Mouse (Mus musculus): ENCODE measurements at regions not wholly inside any gene's neighbourhood (a gene's known extent, or its start where the extent isn't known, plus 50 kb on each side); places are given as distances from the start of the nearest gene placed in this dataset.

DNA sequence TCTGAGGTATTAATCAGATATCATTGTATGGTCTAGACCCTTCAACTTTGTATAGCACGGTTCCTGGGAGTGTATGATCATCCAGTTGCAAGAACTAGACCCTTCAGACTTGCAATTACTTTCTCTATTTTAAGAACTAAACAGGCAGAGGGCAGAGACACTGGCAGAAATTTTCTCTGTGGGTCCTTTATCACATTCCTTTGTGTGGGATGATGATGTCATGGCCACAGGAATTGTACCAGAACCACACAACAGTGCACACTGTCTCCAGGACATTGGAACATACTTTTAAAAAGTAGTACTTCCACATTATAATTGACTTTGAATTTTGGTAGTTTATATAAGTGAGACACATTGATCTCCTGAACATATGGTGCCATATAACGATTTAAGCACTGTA is 674.2 kb downstream of the Rfpl4b start:
- no peak overlapping the region for H3K27ac ChIP-seq (ENCODE audit: low read depth, low read length)
- no peaks in the 10 kb centered on the region for H3K4me1 ChIP-seq (ENCODE audit: control insufficient read depth, insufficient read depth, low read depth, low read length)
- no peaks in the 10 kb centered on the region for H3K36me3 ChIP-seq (ENCODE audit: control insufficient read depth, insufficient read depth, low read length)
- H3K4me3 ChIP-seq (ENCODE audit: low read length): no peak overlapping the region
- H3K9me3 ChIP-seq (ENCODE audit: control insufficient read depth, low read length): no peaks in the 10 kb centered on the region
- no peak overlapping the region for H3K4me2 ChIP-seq (ENCODE audit: low read length)
- no peaks in the 10 kb centered on the region for H3K27me3 ChIP-seq (replicated peaks; ENCODE audit: control insufficient read depth, insufficient read depth, low read length)
- no peak overlapping the region for H3K9ac ChIP-seq (ENCODE audit: low read depth, low read length)
- no peak for ATAC-seq
- WGBS: 91% methylated on average over 2 of the region's 2 CpGs

DNA sequence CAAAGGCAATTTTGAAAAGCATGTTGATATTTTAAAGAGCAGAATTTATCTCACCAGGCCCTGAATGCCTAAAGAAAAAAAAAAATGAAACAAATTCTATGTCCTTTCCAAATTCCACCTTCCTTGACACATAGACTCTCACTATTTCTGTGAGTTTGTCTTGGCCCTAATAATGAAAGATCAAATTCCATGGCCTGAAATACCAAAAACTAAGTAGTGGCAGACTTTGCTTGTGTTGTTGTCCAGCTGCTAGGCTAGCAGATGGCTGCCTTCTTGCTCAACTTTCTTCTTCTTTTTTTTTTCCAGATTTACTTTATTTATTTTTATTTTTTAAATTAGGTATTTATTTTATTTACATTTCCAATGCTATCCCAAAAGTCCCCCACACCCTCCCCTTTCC is 682.4 kb downstream of the Rfpl4b start:
- Histone ChIP-seq H3K27ac (ENCODE audit: low read depth, low read length) (no peak overlapping the region), H3K36me3 (ENCODE audit: control insufficient read depth, insufficient read depth, low read length) (no peaks in the 10 kb centered on the region), H3K4me1 (ENCODE audit: control insufficient read depth, insufficient read depth, low read depth, low read length) (no peaks in the 10 kb centered on the region), H3K4me2 (ENCODE audit: low read length) (no peak overlapping the region), H3K27me3 (replicated peaks; ENCODE audit: control insufficient read depth, insufficient read depth, low read length) (no peaks in the 10 kb centered on the region), H3K9me3 (ENCODE audit: control insufficient read depth, low read length) (no peaks in the 10 kb centered on the region), H3K4me3 (ENCODE audit: low read length) (no peak overlapping the region), H3K9ac (ENCODE audit: low read depth, low read length) (no peak overlapping the region)
- no peak for ATAC-seq

DNA sequence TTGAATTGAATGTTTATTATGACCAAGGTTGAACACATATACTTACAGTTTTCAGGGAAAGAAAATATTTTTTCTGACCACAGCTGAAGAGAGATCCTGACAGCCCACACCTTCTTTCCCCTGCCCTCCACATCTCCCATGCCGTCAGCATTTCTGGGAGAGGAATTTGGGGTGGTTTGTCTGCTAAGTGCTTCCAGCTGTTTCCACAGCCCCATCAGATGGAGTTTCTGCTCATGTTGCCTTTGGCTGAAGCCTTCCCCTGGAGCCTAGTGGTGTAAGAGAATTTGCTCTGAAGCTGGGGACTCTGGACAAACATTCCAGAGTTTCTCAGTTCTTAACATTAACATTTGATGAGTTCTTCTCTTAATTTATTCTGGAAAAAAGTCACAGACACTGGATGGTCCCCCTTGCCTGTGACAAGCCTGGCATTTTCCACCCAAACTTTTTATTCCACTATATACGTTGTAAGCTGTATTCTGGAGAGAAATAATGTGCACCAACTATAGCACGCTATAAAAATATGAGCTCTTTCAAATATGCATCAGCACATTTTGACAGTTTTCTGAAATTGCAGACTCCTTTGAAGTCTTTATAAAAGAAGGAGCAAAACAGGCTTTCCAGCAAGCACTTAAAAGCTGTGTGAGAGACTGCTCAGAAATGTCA is 699.5 kb downstream of the Rfpl4b start:
- Histone ChIP-seq H3K9me3 (ENCODE audit: control insufficient read depth, low read length) (no peaks in the 10 kb centered on the region), H3K27me3 (replicated peaks; ENCODE audit: control insufficient read depth, insufficient read depth, low read length) (no peaks in the 10 kb centered on the region), H3K9ac (ENCODE audit: low read depth, low read length) (no peak overlapping the region), H3K4me2 (ENCODE audit: low read length) (no peak overlapping the region), H3K27ac (ENCODE audit: low read depth, low read length) (no peak overlapping the region), H3K4me1 (ENCODE audit: control insufficient read depth, insufficient read depth, low read depth, low read length) (no peaks in the 10 kb centered on the region), H3K4me3 (ENCODE audit: low read length) (no peak overlapping the region), H3K36me3 (ENCODE audit: control insufficient read depth, insufficient read depth, low read length) (no peaks in the 10 kb centered on the region)
- ATAC-seq: no peak
- WGBS: 75% methylated on average over 3 of the region's 3 CpGs

DNA sequence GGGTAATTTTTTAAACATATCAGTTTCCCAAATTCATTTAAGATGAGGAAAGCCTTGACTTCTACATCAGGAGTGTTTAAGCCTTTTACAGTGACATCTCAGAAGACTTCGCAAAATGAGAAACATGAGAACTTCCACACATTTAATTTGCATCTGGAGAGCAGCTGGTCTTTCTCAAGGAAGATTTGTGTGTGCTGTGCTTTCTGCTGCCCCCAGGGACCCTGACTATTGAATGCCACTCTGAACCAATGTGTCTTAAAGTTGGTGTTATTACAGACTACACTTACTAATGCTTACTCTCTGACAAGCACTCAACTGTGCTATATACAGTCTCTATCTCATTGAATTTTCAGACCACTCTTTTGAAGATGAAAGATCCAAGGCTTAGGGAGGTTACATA is 703.0 kb downstream of the Rfpl4b start:
- no peak overlapping the region for H3K4me2 ChIP-seq (ENCODE audit: low read length)
- no peak overlapping the region for H3K9ac ChIP-seq (ENCODE audit: low read depth, low read length)
- no peaks in the 10 kb centered on the region for H3K9me3 ChIP-seq (ENCODE audit: control insufficient read depth, low read length)
- WGBS: 87% methylated on average over 1 of the region's 1 CpGs
- H3K36me3 ChIP-seq (ENCODE audit: control insufficient read depth, insufficient read depth, low read length): no peaks in the 10 kb centered on the region
- no peak for ATAC-seq
- H3K27ac ChIP-seq (ENCODE audit: low read depth, low read length): no peak overlapping the region
- H3K4me3 ChIP-seq (ENCODE audit: low read length): no peak overlapping the region
- no peaks in the 10 kb centered on the region for H3K4me1 ChIP-seq (ENCODE audit: control insufficient read depth, insufficient read depth, low read depth, low read length)
- no peaks in the 10 kb centered on the region for H3K27me3 ChIP-seq (replicated peaks; ENCODE audit: control insufficient read depth, insufficient read depth, low read length)

DNA sequence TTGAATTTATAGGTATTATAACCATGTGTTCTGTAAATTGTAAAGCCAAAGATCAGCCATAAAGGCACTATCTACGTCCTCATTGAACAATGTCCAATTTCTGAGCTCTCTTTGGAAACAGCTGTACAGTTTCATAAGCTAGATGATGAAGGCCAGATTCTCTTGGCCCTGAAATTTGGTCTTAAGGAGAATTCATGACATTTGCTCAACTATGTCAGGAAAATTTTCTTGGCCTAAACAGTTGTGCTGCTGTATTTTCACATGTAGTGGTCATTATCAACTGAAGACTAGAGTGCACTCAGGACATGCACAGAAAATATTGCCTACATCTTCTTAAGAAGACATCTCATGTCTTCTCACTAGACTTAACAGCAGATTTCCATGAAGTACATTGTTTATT is 705.1 kb downstream of the Rfpl4b start:
- Histone ChIP-seq H3K27me3 (replicated peaks; ENCODE audit: control insufficient read depth, insufficient read depth, low read length) (no peaks in the 10 kb centered on the region), H3K4me3 (ENCODE audit: low read length) (no peak overlapping the region), H3K9ac (ENCODE audit: low read depth, low read length) (no peak overlapping the region), H3K4me1 (ENCODE audit: control insufficient read depth, insufficient read depth, low read depth, low read length) (no peaks in the 10 kb centered on the region), H3K4me2 (ENCODE audit: low read length) (no peak overlapping the region), H3K9me3 (ENCODE audit: control insufficient read depth, low read length) (no peaks in the 10 kb centered on the region), H3K27ac (ENCODE audit: low read depth, low read length) (no peak overlapping the region), H3K36me3 (ENCODE audit: control insufficient read depth, insufficient read depth, low read length) (no peaks in the 10 kb centered on the region)
- WGBS: 86% methylated on average over 1 of the region's 1 CpGs
- ATAC-seq: no peak

DNA sequence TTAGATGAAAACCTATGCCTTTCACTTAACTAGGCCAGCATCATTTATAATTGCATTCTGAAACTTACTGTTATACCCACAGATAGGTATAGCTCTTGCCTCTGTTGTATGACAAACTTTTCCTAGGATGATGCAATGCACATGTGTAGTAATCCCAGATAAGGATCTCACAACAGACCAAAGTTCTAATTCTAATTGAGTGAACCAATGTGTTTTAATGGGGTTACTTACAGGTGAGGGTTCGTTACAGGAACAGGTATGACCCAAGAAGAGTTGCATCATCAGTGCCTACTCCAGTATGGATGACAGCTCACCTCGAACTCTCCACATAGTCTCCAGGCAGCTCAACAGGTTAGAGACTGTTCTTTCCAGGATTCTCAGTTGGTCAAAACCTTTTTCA is 707.4 kb downstream of the Rfpl4b start:
- no peak overlapping the region for H3K4me3 ChIP-seq (ENCODE audit: low read length)
- no peak overlapping the region for H3K27ac ChIP-seq (ENCODE audit: low read depth, low read length)
- H3K9me3 ChIP-seq (ENCODE audit: control insufficient read depth, low read length): no peaks in the 10 kb centered on the region
- no peaks in the 10 kb centered on the region for H3K4me1 ChIP-seq (ENCODE audit: control insufficient read depth, insufficient read depth, low read depth, low read length)
- no peaks in the 10 kb centered on the region for H3K36me3 ChIP-seq (ENCODE audit: control insufficient read depth, insufficient read depth, low read length)
- no peak for ATAC-seq
- no peak overlapping the region for H3K4me2 ChIP-seq (ENCODE audit: low read length)
- no peaks in the 10 kb centered on the region for H3K27me3 ChIP-seq (replicated peaks; ENCODE audit: control insufficient read depth, insufficient read depth, low read length)
- 87% methylated on average over 2 of the region's 2 CpGs for WGBS
- H3K9ac ChIP-seq (ENCODE audit: low read depth, low read length): no peak overlapping the region

DNA sequence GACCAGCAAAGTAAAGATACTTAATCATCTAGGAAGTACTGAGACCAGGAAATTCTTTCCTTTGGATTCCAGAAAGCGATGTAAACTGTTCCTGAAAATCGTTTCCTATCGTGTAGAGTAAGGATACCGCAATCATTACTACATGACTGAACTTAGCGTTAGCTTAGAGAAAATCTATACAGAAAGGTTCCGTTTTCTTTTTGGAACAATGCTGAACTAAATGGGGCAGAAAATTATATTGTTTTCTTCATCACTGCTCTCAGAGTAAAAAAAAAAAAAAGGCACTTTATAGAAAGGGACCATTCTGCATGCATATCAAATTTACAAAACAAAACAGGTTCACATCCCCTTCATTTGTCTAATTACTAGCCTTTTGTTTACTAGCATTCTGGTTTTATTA is 713.0 kb downstream of the Rfpl4b start:
- no peaks in the 10 kb centered on the region for H3K36me3 ChIP-seq (ENCODE audit: control insufficient read depth, insufficient read depth, low read length)
- no peak overlapping the region for H3K27ac ChIP-seq (ENCODE audit: low read depth, low read length)
- H3K4me2 ChIP-seq (ENCODE audit: low read length): no peak overlapping the region
- ATAC-seq: no peak
- H3K9ac ChIP-seq (ENCODE audit: low read depth, low read length): no peak overlapping the region
- no peaks in the 10 kb centered on the region for H3K9me3 ChIP-seq (ENCODE audit: control insufficient read depth, low read length)
- H3K4me3 ChIP-seq (ENCODE audit: low read length): no peak overlapping the region
- 56% methylated on average over 6 of the region's 6 CpGs for WGBS
- no peaks in the 10 kb centered on the region for H3K27me3 ChIP-seq (replicated peaks; ENCODE audit: control insufficient read depth, insufficient read depth, low read length)
- H3K4me1 ChIP-seq (ENCODE audit: control insufficient read depth, insufficient read depth, low read depth, low read length): no peaks in the 10 kb centered on the region

DNA sequence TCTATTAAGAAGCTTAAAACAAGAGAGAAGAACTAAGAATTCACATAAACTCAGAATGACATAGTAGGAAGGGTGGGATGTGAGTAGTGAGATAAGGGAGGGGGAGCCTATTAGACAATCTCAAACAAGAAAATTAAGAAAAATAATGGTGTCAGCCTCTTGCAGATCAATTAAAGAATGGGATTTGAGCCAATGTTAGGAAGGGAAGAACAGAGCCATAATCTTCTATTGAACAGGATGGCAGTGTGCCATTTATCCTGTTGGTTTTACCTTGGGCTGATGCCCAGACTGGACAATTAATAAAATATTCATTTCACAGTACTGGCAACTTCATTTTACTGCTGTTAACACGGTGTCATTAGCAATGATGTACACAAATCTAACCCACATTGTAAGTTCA is 718.0 kb downstream of the Rfpl4b start:
- Histone ChIP-seq H3K9ac (ENCODE audit: low read depth, low read length) (no peak overlapping the region), H3K4me1 (ENCODE audit: control insufficient read depth, insufficient read depth, low read depth, low read length) (no peaks in the 10 kb centered on the region), H3K4me3 (ENCODE audit: low read length) (no peak overlapping the region), H3K9me3 (ENCODE audit: control insufficient read depth, low read length) (no peaks in the 10 kb centered on the region), H3K36me3 (ENCODE audit: control insufficient read depth, insufficient read depth, low read length) (no peaks in the 10 kb centered on the region), H3K27ac (ENCODE audit: low read depth, low read length) (no peak overlapping the region), H3K4me2 (ENCODE audit: low read length) (no peak overlapping the region), H3K27me3 (replicated peaks; ENCODE audit: control insufficient read depth, insufficient read depth, low read length) (no peaks in the 10 kb centered on the region)
- 48% methylated on average over 1 of the region's 1 CpGs for WGBS
- peak; percentile 68 for ATAC-seq

DNA sequence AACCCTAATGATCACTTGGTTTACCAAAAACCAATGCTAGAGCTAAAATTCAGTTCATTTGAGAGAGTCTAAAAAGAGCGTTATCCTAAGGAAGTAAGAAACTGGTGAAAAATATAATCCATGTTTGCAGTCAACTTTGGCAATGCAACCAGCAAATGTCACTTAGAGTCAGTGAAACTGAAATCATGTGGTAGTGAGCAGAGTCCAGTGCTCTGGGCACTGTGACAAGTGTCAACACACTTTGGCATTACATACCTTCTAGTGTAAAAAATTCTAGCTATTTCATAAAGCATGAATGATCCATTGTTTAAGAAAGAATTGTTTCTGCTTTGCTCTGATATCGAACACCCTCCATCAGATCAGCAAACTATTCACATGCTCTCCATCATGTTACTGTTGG is 743.1 kb downstream of the Rfpl4b start:
- WGBS: 88% methylated on average over 2 of the region's 2 CpGs
- Histone ChIP-seq H3K36me3 (ENCODE audit: control insufficient read depth, insufficient read depth, low read length) (no peaks in the 10 kb centered on the region), H3K4me1 (ENCODE audit: control insufficient read depth, insufficient read depth, low read depth, low read length) (no peaks in the 10 kb centered on the region), H3K4me2 (ENCODE audit: low read length) (no peak overlapping the region), H3K27me3 (replicated peaks; ENCODE audit: control insufficient read depth, insufficient read depth, low read length) (no peaks in the 10 kb centered on the region), H3K4me3 (ENCODE audit: low read length) (no peak overlapping the region), H3K27ac (ENCODE audit: low read depth, low read length) (no peak overlapping the region), H3K9me3 (ENCODE audit: control insufficient read depth, low read length) (peaks cover 4% of the 10 kb centered on the region; the same call in 1 of the 2 replicates), H3K9ac (ENCODE audit: low read depth, low read length) (no peak overlapping the region)
- no peak for ATAC-seq

DNA sequence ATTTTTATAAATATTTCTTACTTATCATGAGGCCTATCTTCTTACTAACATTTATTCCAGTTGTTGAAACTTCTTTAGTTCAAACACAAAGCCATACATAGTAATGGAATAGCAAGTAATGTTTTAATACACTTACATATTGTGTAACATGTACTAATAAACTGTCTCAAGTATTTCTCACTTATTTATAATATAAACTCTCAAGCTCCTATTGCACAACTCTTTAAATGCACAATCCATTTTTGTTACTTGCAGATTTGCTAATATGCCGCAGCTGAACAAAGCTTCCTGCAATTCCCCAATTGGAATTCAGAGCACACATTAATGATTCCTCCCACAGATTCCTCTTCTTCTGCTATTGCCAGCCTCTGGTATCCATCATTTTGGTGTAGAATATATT is 749.2 kb downstream of the Rfpl4b start:
- H3K4me3 ChIP-seq (ENCODE audit: low read length): no peak overlapping the region
- ATAC-seq: no peak
- no peaks in the 10 kb centered on the region for H3K27me3 ChIP-seq (replicated peaks; ENCODE audit: control insufficient read depth, insufficient read depth, low read length)
- no peak overlapping the region for H3K9ac ChIP-seq (ENCODE audit: low read depth, low read length)
- WGBS: 78% methylated on average over 1 of the region's 1 CpGs
- no peaks in the 10 kb centered on the region for H3K9me3 ChIP-seq (ENCODE audit: control insufficient read depth, low read length)
- no peaks in the 10 kb centered on the region for H3K36me3 ChIP-seq (ENCODE audit: control insufficient read depth, insufficient read depth, low read length)
- H3K4me1 ChIP-seq (ENCODE audit: control insufficient read depth, insufficient read depth, low read depth, low read length): no peaks in the 10 kb centered on the region
- no peak overlapping the region for H3K4me2 ChIP-seq (ENCODE audit: low read length)
- no peak overlapping the region for H3K27ac ChIP-seq (ENCODE audit: low read depth, low read length)
